Mouse (Mus musculus) ovary, postnatal 14 days (tissue): Measurements from ENCODE around the gene Rgs3.

Source experiments
- DNase-seq: peaks from one replicate; pipeline ENCODE4 v3.0.0; 2022; ENCODE audit warnings: low spot score

The Rgs3 gene

DNA sequence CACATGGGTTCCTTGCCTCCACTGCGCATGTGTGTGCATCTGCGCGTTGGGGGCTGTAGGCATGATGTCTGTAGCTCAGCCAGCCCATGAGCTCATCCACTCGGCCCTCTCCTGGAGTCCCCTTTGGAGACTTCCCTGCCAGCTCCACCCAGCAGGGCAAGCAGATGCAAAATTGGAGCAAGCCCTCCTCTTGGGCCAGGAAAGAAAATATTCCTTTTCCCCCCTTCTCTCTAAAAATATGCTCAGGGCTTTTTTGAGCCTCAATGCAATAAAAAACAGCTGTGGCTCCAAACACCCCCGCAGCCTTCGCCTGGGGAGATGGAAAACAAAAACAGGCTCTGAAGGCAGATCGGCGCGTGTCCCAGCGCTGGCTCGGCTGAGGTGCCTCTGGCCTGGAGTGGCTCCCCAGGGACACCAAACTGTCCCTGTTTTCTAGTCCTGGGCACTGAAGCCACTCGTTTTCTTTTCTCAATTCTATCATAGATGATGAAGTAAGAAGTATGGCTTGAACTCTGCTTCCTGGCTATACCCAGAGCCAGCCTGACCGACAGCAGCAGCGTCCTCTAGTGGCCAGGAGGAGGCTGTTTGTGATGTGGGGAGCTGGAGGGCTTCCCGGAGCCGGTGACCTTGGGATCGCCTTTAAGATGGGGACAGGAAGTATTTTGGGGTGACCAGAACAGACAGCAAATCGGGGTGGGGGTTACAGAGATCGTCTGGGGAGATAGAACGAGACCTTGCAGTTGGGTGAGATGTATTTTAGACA, 168.1 kb downstream of the Rgs3 start:
- no peak for DNase-seq

- no peak for DNase-seq
These were observed 168.8 kb downstream of the Rgs3 start for GRCm38 (mm10) chr4:62728471-62728870.

GRCm38 (mm10) chr4:62729191-62729590, 169.5 kb downstream of the Rgs3 start:
- DNase-seq: no peak

- no peak for DNase-seq
These were observed 170.3 kb downstream of the Rgs3 start for GRCm38 (mm10) chr4:62729941-62730340.

DNA sequence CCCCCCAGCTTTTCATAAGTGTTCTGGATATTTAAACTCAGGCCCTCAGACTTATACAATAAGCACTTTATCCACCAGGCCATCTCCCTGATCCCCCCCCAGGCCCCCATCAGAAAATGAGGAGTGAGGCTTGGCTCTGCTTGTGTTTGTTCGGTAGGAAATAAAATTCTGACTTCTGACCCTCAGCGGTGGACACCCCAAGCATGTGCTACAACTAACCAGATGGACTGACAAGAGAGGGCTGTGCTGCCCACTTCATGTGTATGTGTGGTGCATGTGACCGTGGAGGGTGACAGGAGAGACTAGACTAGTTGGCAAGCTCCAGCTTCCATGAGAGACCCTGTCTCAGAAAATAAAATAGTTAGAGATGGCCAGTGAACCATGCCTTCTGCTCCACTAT, 171.2 kb downstream of the Rgs3 start:
- no peak for DNase-seq

DNA sequence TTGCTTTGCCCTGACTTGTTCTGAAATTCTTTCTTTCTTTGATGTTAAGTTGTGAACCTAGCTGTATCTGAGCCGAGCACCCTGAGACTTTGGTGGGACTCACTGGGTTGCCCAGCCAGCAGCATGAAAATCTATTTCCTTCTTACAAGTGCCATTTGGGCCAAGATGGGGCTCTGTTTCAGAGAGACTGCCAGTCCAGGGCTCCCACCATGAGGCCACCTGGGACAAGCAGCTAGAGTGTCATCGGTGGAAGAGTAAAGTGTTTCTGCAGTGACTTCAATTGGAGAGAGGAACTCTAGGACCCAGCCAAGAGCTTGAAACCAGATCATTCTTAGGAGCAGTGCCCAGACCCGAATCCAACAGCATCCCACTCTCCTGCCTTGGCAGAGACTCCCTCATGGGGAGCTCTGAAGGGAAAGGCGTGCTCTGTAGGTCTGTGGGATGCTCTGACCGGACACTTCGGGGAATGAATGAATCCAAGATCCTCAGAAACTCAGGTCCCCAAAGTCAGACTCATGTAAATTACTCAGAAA, 171.9 kb downstream of the Rgs3 start:
- DNase-seq: no peak

DNA sequence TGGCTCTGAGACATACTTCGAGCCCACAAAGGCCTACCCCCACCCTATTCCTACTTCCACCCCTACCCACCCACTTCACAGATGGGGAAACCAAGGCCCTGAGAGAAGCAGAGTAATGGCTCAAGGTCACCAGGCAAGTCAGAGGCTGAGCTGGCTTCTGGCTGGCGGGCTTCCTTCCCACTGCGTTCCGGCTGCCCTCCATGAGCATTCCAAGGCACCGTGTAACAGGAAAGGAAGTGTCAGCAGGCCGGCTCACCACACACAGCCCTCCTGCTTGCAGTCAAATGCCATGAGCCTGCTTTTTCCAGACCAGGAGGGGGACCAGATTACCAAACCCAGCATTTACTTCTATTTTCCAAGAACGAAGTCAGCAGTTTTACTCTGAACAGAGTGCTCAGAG, 172.4 kb downstream of the Rgs3 start:
- no peak for DNase-seq

DNA sequence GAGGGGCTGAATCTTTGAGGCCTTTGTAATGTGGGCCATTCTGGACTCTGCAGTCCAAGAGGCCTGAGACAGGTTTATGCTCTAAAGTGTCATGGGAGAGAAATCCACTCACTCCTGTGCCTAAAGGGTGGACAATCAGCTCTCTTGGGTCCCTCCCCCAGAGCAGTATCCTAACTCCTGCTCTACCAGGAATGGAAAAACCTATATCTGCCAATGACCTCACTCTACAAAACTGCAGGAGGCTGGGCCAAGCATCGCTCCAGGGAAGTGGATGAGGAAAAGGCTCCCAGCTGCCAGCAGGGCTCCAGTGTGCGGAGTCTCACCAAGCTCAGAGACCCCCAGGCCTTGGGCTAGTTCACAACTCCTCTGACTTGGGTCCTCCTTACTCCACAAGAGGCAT, 173.2 kb downstream of the Rgs3 start:
- DNase-seq: no peak

- DNase-seq: no peak
These were observed 174.3 kb downstream of the Rgs3 start for GRCm38 (mm10) chr4:62733938-62734337.

DNA sequence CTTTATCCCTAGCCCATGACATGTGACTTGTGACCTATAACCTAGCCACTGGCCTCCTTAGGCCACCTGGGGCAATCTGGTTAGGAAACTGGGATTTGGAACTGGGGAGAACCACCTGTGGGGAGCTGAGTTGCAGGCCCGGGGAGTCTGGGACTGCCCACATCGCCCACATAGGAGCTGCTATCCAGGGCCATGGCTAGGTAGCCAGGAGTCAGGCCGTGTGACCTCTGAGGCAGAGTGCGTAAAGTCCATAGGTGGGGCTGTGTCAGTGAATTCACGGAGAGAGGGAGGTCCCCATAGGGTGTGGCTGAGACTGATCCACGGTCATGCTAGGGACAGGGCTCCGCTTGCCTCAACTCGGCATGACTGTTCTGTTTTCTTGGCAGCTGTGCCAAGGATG, 175.6 kb downstream of the Rgs3 start:
- DNase-seq: no peak

DNA sequence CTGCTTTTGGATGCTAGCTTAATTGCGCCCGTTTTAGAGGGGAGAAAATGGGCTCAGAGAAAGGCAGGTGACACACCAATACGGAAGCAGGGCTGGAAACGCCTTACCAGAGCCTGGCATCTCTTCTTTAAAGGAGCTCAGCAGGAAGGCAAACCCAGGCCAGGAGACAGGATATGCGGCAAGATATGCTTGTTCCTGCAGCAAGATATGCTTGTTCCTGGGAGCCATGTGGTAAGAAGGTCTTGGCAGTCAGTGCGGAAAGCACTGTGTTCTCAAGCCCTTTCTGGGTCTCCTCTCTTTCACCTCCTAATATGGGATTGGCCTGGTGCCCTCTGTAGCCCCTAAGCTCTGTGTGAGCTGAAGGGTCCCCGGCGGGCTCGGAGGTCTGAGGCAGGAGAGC, 176.2 kb downstream of the Rgs3 start:
- no peak for DNase-seq

GRCm38 (mm10) chr4:62736421-62736820, 176.8 kb downstream of the Rgs3 start:
- no peak for DNase-seq

- no peak for DNase-seq
These were observed 177.3 kb downstream of the Rgs3 start for GRCm38 (mm10) chr4:62736904-62737303.

- no peak for DNase-seq
These were observed 178.5 kb downstream of the Rgs3 start for GRCm38 (mm10) chr4:62737983-62738695.

DNA sequence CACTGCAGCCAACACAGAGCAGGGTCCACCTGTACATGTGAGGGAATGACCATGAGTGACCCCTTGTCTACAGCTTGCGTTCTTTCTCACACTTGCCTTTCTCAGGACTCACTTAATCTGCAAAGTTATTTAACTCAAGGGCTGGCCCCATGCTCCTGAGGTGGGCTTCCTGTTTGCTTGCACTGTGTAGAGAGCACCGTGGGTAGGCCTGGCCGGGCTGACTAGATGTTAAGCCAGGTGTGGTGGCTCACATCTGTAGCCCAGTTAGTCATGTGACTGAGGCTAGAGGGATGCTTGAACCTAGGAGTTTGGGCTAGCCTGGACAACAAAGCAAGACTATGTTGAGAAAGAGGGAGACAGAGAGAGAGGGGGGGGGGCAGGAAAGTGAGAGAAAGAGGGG, 179.3 kb downstream of the Rgs3 start:
- no peak for DNase-seq

DNA sequence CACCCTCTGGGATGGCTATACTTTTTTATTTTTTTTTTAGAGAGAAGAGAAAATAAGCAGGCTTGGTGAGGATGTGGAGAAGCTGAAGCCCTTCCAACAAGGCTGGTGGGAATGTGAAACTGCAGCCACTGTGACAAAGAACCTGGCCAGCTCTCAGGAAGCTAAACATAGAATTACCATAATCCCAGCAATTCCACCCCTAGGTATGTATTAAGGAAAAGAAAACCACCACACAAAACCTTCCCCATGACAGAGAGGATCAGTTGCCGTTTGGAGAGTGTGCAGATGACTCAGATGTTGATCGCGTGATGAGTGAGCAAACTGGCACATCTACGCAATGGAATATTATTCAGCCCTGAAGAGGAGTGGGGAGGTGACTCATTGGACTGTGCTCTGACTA, 179.9 kb downstream of the Rgs3 start:
- DNase-seq: no peak

GRCm38 (mm10) chr4:62740282-62741054, 180.8 kb downstream of the Rgs3 start:
- DNase-seq: no peak

DNA sequence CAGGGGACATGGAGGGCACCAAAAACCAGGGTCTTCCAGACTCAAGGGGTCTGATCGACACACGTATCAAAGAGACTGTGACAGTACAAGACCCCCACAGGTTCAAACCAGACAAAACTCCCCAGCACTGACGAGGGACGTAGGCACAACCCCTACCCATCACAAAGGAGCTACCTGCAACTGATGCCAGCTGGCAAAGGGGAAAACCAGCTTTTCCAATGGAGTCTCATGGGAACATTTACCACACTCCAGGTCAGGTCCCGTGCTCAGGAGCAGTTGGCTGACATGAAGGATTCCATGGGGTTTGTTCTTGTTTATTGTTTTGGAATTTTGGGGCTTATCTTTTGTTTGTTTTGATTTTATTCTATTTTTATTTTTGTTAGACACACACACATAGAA, 181.4 kb downstream of the Rgs3 start:
- no peak for DNase-seq

DNA sequence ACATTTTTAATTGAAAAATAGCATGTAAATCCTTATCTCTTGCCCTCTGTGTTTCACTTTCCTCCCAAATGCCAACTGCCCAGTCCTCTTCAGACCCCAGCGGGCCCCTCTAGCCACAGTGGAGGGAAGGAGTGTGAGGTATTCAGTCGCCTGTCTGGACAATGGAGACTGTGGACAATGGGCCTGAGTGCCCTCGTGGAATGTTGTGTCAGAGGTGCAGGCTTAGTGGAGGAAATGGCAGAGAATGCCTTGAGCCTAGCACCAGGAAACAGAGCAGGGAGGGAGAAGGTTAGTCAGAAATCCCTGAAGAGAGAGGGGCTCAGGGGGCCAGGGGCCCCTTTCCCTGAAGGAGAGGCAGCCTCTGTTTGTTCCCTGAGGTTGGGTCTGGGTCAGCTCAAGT, 182.0 kb downstream of the Rgs3 start:
- no peak for DNase-seq

DNA sequence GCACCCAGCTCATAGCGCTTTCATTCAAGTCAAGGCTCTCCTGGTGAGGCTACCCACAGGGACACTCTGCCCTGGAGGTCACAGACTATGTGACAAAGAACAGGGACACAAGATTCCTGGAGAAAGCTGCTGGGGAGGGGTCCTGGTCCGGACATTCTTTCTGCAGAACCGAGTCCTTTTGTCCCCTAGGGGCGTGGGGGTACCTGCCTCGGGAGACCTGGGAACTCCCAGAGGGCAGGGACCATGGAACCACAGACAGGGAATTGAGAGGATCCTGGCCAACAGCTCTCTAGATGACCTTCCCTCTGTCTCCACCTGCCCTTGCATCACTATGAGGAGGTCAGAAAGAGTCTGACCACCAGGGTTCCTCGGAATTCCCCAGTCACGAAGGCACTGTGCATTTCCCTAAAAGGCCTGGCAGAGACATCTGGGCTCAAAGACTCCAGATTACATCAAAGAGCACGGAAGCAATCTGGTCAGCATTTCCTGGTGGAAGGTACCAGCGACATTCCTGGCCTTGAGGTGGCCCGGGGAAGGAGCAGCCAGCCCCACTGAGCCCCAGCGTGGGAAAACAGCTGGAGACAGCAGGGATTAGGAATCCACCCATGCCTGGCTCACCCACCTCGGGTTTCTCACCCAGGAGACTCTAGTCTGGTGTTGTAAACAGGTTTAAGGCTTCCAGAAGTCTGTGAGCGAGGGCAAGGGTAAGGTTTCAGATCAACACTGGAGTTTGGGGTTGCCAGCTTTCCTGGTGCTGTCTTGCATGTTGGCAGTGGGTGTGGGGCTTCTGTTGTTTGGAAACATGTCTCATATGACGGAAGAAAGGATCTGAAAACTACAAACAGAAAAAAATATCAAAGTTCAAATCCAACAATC, 183.5 kb downstream of the Rgs3 start:
- no peak for DNase-seq

GRCm38 (mm10) chr4:62744534-62744956, 184.9 kb downstream of the Rgs3 start:
- DNase-seq: no peak
